Mouse (Mus musculus) neural tube, embryonic 10.5 days (tissue): ENCODE data around the gene Samd10.

Experiments used
- DNase-seq: peaks from one replicate; pipeline ENCODE4 v3.0.0-alpha.2; 2017; ENCODE audit warnings: low spot score; ENCODE audit errors: extremely low spot score

Gene Samd10

GRCm38 (mm10) chr2:181577981-181578581 lies 20.9 kb downstream of the Samd10 start:
- no peak for DNase-seq

GRCm38 (mm10) chr2:181577126-181577525 lies 21.9 kb downstream of the Samd10 start:
- DNase-seq = no peak

GRCm38 (mm10) chr2:181576613-181577012 lies 22.4 kb downstream of the Samd10 start:
- DNase-seq = no peak

- DNase-seq = no peak
Measured at GRCm38 (mm10) chr2:181574921-181575545, 24.0 kb downstream of the Samd10 start.

- no peak for DNase-seq
Measured at GRCm38 (mm10) chr2:181573961-181574360, 25.1 kb downstream of the Samd10 start.

- no peak for DNase-seq
Measured at GRCm38 (mm10) chr2:181572921-181573920, 25.8 kb downstream of the Samd10 start.

- DNase-seq = no peak
Measured at GRCm38 (mm10) chr2:181571941-181572670, 26.9 kb downstream of the Samd10 start.

- no peak for DNase-seq
Measured at GRCm38 (mm10) chr2:181570921-181571595, 28.0 kb downstream of the Samd10 start.

- DNase-seq = no peak
Measured at GRCm38 (mm10) chr2:181570375-181570774, 28.6 kb downstream of the Samd10 start.

GRCm38 (mm10) chr2:181569856-181570255 lies 29.2 kb downstream of the Samd10 start:
- no peak for DNase-seq

GRCm38 (mm10) chr2:181568272-181569008 lies 30.6 kb downstream of the Samd10 start:
- no peak for DNase-seq

GRCm38 (mm10) chr2:181567338-181567737 lies 31.7 kb downstream of the Samd10 start:
- DNase-seq = peak; percentile 6

- DNase-seq = no peak
Measured at GRCm38 (mm10) chr2:181553772-181554171, 45.2 kb downstream of the Samd10 start.

GRCm38 (mm10) chr2:181550233-181550632 lies 48.8 kb downstream of the Samd10 start:
- no peak for DNase-seq

- DNase-seq = no peak
Measured at GRCm38 (mm10) chr2:181548682-181549081, 50.3 kb downstream of the Samd10 start.

GRCm38 (mm10) chr2:181548227-181548626 lies 50.8 kb downstream of the Samd10 start:
- no peak for DNase-seq

- no peak for DNase-seq
Measured at GRCm38 (mm10) chr2:181546142-181546541, 52.9 kb downstream of the Samd10 start.
